Mouse (Mus musculus) gastrocnemius, postnatal 4 days (tissue): ENCODE measurements around the gene Myo1d. TPM values are rescaled to one million over a fixed set of nuclear protein-coding genes. Genes with fewer than 3 reads are reported as not detected.

Source experiments
- DNase-seq, 2 experiments: peaks; one replicate each; pipeline ENCODE4 v3.0.0; 2021 to 2022; ENCODE audit warnings: low spot score in 2 of 2, mixed read lengths in 2 of 2
- long read RNA-seq, 2 experiments: library from polyadenylated mRNA; stranded (forward); transcript quantifications; one replicate each; pipeline ENCODE4 v2.0.0; 2021
- total RNA-seq, 2 experiments: library from RNA; stranded (reverse); gene quantifications; 2 replicates each; pipeline ENCODE4 v1.2.3; 2021

The Myo1d gene
- total RNA-seq = 1 to 10 TPM; 7.4 to 8.4 TPM
- long read RNA-seq, experiment 1, full-length matches to known transcripts = 1 of 4 reads
- long read RNA-seq, experiment 1, partial matches to known transcripts = 2 of 4 reads
- long read RNA-seq, experiment 1, other reads (novel, unspliced or antisense) = 1 of 4 reads
- long read RNA-seq, experiment 2, full-length matches to known transcripts = 8 of 13 reads
- long read RNA-seq, experiment 2, partial matches to known transcripts = 3 of 13 reads
- long read RNA-seq, experiment 2, other reads (novel, unspliced or antisense) = 2 of 13 reads

GRCm38 (mm10) chr11:80779527-80780344, at the start of gene Myo1d:
Gene Myo1d (minus strand): TSS chr11:80780025.
- DNase-seq = peak; percentile 72 to 83

GRCm38 (mm10) chr11:80821794-80822193, 42.0 kb upstream of the Myo1d start:
- no peak for DNase-seq

GRCm38 (mm10) chr11:80821296-80821695, 41.5 kb upstream of the Myo1d start:
- DNase-seq = no peak

GRCm38 (mm10) chr11:80820085-80820484, 40.3 kb upstream of the Myo1d start:
- no peak for DNase-seq

GRCm38 (mm10) chr11:80818060-80818697, 38.4 kb upstream of the Myo1d start:
- peak in 1 of 2 experiments; percentile 51 for DNase-seq

GRCm38 (mm10) chr11:80815354-80815753, 35.5 kb upstream of the Myo1d start:
- no peak for DNase-seq

- DNase-seq = no peak
Measured at GRCm38 (mm10) chr11:80811156-80811555, 31.3 kb upstream of the Myo1d start.

- DNase-seq = peak in 1 of 2 experiments; percentile 26
Measured at GRCm38 (mm10) chr11:80809993-80810821, 30.4 kb upstream of the Myo1d start, which contains the start of gene Tmem98. Gene Tmem98 (plus strand): TSS chr11:80810175.

GRCm38 (mm10) chr11:80809666-80809992, 29.8 kb upstream of the Myo1d start:
- DNase-seq = no peak

- DNase-seq = no peak
Measured at GRCm38 (mm10) chr11:80808551-80809070, 28.8 kb upstream of the Myo1d start.

GRCm38 (mm10) chr11:80802706-80803105, 22.9 kb upstream of the Myo1d start:
- DNase-seq = no peak

GRCm38 (mm10) chr11:80799979-80800378, 20.2 kb upstream of the Myo1d start:
- no peak for DNase-seq

- peak in 1 of 2 experiments; percentile 15 for DNase-seq
Measured at GRCm38 (mm10) chr11:80795431-80795830, 15.6 kb upstream of the Myo1d start.

- DNase-seq = no peak
Measured at GRCm38 (mm10) chr11:80794290-80794689, 14.5 kb upstream of the Myo1d start.

GRCm38 (mm10) chr11:80793386-80793785, 13.6 kb upstream of the Myo1d start:
- DNase-seq = no peak

- no peak for DNase-seq
Measured at GRCm38 (mm10) chr11:80791677-80792432, 12.0 kb upstream of the Myo1d start.

GRCm38 (mm10) chr11:80790413-80790812, 10.6 kb upstream of the Myo1d start:
- no peak for DNase-seq

GRCm38 (mm10) chr11:80789647-80790240, 9.9 kb upstream of the Myo1d start:
- DNase-seq = no peak

- DNase-seq = no peak
Measured at GRCm38 (mm10) chr11:80785672-80786071, 5.8 kb upstream of the Myo1d start.

GRCm38 (mm10) chr11:80784294-80784743, 4.5 kb upstream of the Myo1d start:
- no peak for DNase-seq
